Mouse (Mus musculus) CH12.LX (cell line): Measurements from ENCODE around the gene Opn1sw. TPM values are rescaled to one million over a fixed set of nuclear protein-coding genes. Genes with fewer than 3 reads are reported as not detected.

Source experiments
- DNase-seq: peaks from one replicate; pipeline ENCODE4 v3.0.0-alpha.2; 2013; ENCODE audit errors: extremely low read depth
- H3K27ac ChIP-seq: 2 replicates; pipeline ENCODE4 v1.5.1; 2012; ENCODE audit warnings: low read depth, mild to moderate bottlenecking, control low read depth, moderate library complexity; ENCODE audit not compliant: insufficient read depth
- H3K27me3 ChIP-seq: replicated peaks from 2 replicates; pipeline ENCODE3; 2012; ENCODE audit warnings: inconsistent platforms
- H3K36me3 ChIP-seq, 2 experiments: replicated peaks in 1 of 2; 2 replicates each; pipeline versions ENCODE3 to v1.6.1; 2012; ENCODE audit warnings: inconsistent platforms in 1 of 2, low read length in 1 of 2, mild to moderate bottlenecking in 1 of 2, mixed read lengths in 1 of 2, moderate library complexity in 1 of 2; ENCODE audit not compliant: control insufficient read depth in 1 of 2, insufficient read depth in 1 of 2
- H3K4me1 ChIP-seq, 2 experiments: 2 replicates each; pipeline ENCODE4 v1.6.1; 2012; ENCODE audit warnings: inconsistent platforms in 1 of 2, moderate library complexity in 1 of 2; ENCODE audit not compliant: insufficient read depth in 2 of 2, control insufficient read depth in 1 of 2
- H3K4me2 ChIP-seq: 2 replicates; pipeline ENCODE4 v1.6.1; 2012; ENCODE audit warnings: low read depth, mild to moderate bottlenecking, control low read depth; ENCODE audit not compliant: poor library complexity, insufficient read depth, severe bottlenecking
- H3K4me3 ChIP-seq, 3 experiments: fragments of 150-350 bp in 1 of 3; sonication (generic) in 1 of 3; replicated peaks in 1 of 3; 2 replicates each; pipeline versions ENCODE3 to v1.5.1; 2011 to 2012; ENCODE audit warnings: low read depth in 2 of 3, low read length in 2 of 3, mild to moderate bottlenecking in 2 of 3, moderate library complexity in 2 of 3, control low read depth in 1 of 3, improper control_type of control experiment in 1 of 3, inconsistent platforms in 1 of 3, mixed read lengths in 1 of 3; ENCODE audit not compliant: poor library complexity in 1 of 3
- H3K79me2 ChIP-seq: replicated peaks from 2 replicates; pipeline ENCODE4 v1.6.1; 2012; ENCODE audit warnings: mild to moderate bottlenecking, moderate library complexity; ENCODE audit not compliant: control insufficient read depth, poor library complexity, insufficient read depth, severe bottlenecking; ENCODE audit errors: extremely low read depth
- H3K9ac ChIP-seq: 2 replicates; pipeline ENCODE4 v1.6.1; 2012; ENCODE audit warnings: low read depth, mild to moderate bottlenecking, control low read depth, moderate library complexity; ENCODE audit not compliant: insufficient read depth
- H3K9me3 ChIP-seq: replicated peaks from 2 replicates; pipeline ENCODE3; 2012; ENCODE audit warnings: low read length, inconsistent platforms, mixed read lengths
- BHLHE40 ChIP-seq: IDR thresholded peaks from 2 replicates; pipeline ENCODE4 v1.6.1; 2011; ENCODE audit warnings: mild to moderate bottlenecking, low read depth, low read length, improper control_type of control experiment
- CHD1 ChIP-seq: IDR thresholded peaks from 2 replicates; pipeline ENCODE4 v1.6.1; 2012; ENCODE audit warnings: low read depth, low read length, improper control_type of control experiment, inconsistent platforms
- EP300 ChIP-seq: IDR thresholded peaks from 2 replicates; pipeline ENCODE4 v1.6.1; 2011; ENCODE audit warnings: low read length, improper control_type of control experiment
- ETS1 ChIP-seq: conservative IDR thresholded peaks from 2 replicates; pipeline ENCODE4 v1.6.1; 2012; ENCODE audit warnings: low read depth, mild to moderate bottlenecking, inconsistent platforms, low read length, improper control_type of control experiment, moderate library complexity
- HCFC1 ChIP-seq: IDR thresholded peaks from 2 replicates; pipeline ENCODE4 v1.6.1; 2012; ENCODE audit warnings: low read depth, mild to moderate bottlenecking, inconsistent platforms, low read length, improper control_type of control experiment
- IRF4 ChIP-seq: IDR thresholded peaks from 2 replicates; pipeline ENCODE4 v1.6.1; 2014; ENCODE audit warnings: low read depth, mild to moderate bottlenecking, inconsistent platforms, low read length, improper control_type of control experiment
- JUN ChIP-seq: IDR thresholded peaks from 2 replicates; pipeline ENCODE4 v1.6.1; 2011; ENCODE audit warnings: low read depth, mild to moderate bottlenecking, low read length, improper control_type of control experiment, moderate library complexity; ENCODE audit not compliant: insufficient read depth
- KAT2A ChIP-seq: IDR thresholded peaks from 2 replicates; pipeline ENCODE4 v1.6.1; 2012; ENCODE audit warnings: low read length, improper control_type of control experiment, inconsistent platforms; ENCODE audit not compliant: insufficient replicate concordance
- MAFK ChIP-seq: IDR thresholded peaks from 2 replicates; pipeline ENCODE4 v1.6.1; 2011; ENCODE audit warnings: low read length, improper control_type of control experiment; ENCODE audit not compliant: insufficient replicate concordance
- MAX ChIP-seq: IDR thresholded peaks from 2 replicates; pipeline ENCODE4 v1.6.1; 2011; ENCODE audit warnings: low read length, improper control_type of control experiment
- MEF2A ChIP-seq: IDR thresholded peaks from 2 replicates; pipeline ENCODE4 v1.6.1; 2014; ENCODE audit warnings: low read depth, mild to moderate bottlenecking, inconsistent platforms, low read length, improper control_type of control experiment, borderline replicate concordance
- MXI1 ChIP-seq: IDR thresholded peaks from 2 replicates; pipeline ENCODE4 v1.6.1; 2011; ENCODE audit warnings: mild to moderate bottlenecking, low read depth, low read length, improper control_type of control experiment
- POLR2A ChIP-seq: IDR thresholded peaks from 2 replicates; pipeline ENCODE4 v1.6.1; 2011; ENCODE audit warnings: low read depth, mild to moderate bottlenecking, improper control_type of control experiment, low read length
- RAD21 ChIP-seq: IDR thresholded peaks from 2 replicates; pipeline ENCODE4 v1.6.1; 2011; ENCODE audit warnings: low read depth, mild to moderate bottlenecking, low read length, improper control_type of control experiment, moderate library complexity
- RCOR1 ChIP-seq: conservative IDR thresholded peaks from 2 replicates; pipeline ENCODE4 v1.6.1; 2012; ENCODE audit warnings: low read depth, mild to moderate bottlenecking, inconsistent platforms, low read length, improper control_type of control experiment
- SIN3A ChIP-seq: IDR thresholded peaks from 2 replicates; pipeline ENCODE4 v1.6.1; 2012; ENCODE audit warnings: low read length, improper control_type of control experiment, inconsistent platforms
- TCF12 ChIP-seq: IDR thresholded peaks from 2 replicates; pipeline ENCODE4 v1.6.1; 2014; ENCODE audit warnings: low read depth, mild to moderate bottlenecking, inconsistent platforms, low read length, improper control_type of control experiment
- UBTF ChIP-seq: IDR thresholded peaks from 2 replicates; pipeline ENCODE4 v1.6.1; 2012; ENCODE audit warnings: low read depth, mild to moderate bottlenecking, inconsistent platforms, low read length, improper control_type of control experiment, moderate library complexity
- USF1 ChIP-seq: IDR thresholded peaks from 2 replicates; pipeline ENCODE4 v1.6.1; 2014; ENCODE audit warnings: low read depth, mild to moderate bottlenecking, inconsistent platforms, low read length, improper control_type of control experiment
- ZC3H11A ChIP-seq: IDR thresholded peaks from 2 replicates; pipeline ENCODE4 v1.6.1; 2012; ENCODE audit warnings: low read depth, mild to moderate bottlenecking, inconsistent platforms, low read length, improper control_type of control experiment
- ZKSCAN1 ChIP-seq: IDR thresholded peaks from 2 replicates; pipeline ENCODE4 v1.6.1; 2012; ENCODE audit warnings: low read depth, inconsistent platforms, low read length, improper control_type of control experiment, borderline replicate concordance
- ZMIZ1 ChIP-seq: IDR thresholded peaks from 2 replicates; pipeline ENCODE4 v1.6.1; 2012; ENCODE audit warnings: low read depth, mild to moderate bottlenecking, inconsistent platforms, low read length, improper control_type of control experiment
- ZNF384 ChIP-seq: IDR thresholded peaks from 2 replicates; pipeline ENCODE4 v1.6.1; 2012; ENCODE audit warnings: low read depth, low read length, improper control_type of control experiment, inconsistent platforms
- dilution Hi-C: fragments of 300-500 bp; cut with MboI; formaldehyde crosslinking; loops from 2 replicates; pipeline ENCODE4 v1.14.3; 2020; ENCODE audit warnings: low sequenced_read_pairs; ENCODE audit not compliant: extremely low pct_unique_long_range_greater_than_20kb, extremely low pct_ligation_motif_present
- in situ Hi-C: fragments of 300-500 bp; cut with MboI; formaldehyde crosslinking; loops from 3 replicates; pipeline ENCODE4 v1.14.3; 2019; ENCODE audit warnings: low sequenced_read_pairs, low pct_ligation_motif_present, low pct_unique_long_range_greater_than_20kb, mixed read lengths
- polyA plus RNA-seq: library from polyadenylated mRNA; unstranded; fragments of >175 nt; gene quantifications from 2 replicates; pipeline ENCODE4 v1.2.1, GENCODE M21; 2012; ENCODE audit warnings: low read depth; ENCODE audit not compliant: insufficient read length
- total RNA-seq, 2 experiments: library from RNA; depleted of rRNA; stranded (reverse); fragments of 300-350 nt in 1 of 2; fragments of >200 nt in 1 of 2; gene quantifications; 2 replicates each; pipeline ENCODE4 v1.2.3; 2012 to 2014

The Opn1sw gene
- total and polyA plus RNA-seq, 3 experiments: not detected

GRCm38 (mm10) chr6:29430681-29431420 lies 42.6 kb upstream of the Opn1sw start:
- Histone ChIP-seq H3K4me2 (no peak overlapping the region), H3K36me3 (no peaks in the 10 kb centered on the region), H3K27ac (no peak overlapping the region), H3K9ac (0 out of 2 replicates have a peak overlapping the region, but pooled peaks have one; percentile 5), H3K4me3 (no peak overlapping the region), H3K79me2 (no peaks in the 10 kb centered on the region), H3K27me3 (no peaks in the 10 kb centered on the region), H3K9me3 (peaks cover 3% of the 10 kb centered on the region), H3K4me1 (peaks cover 13 to 45% of the 10 kb centered on the region in 2 experiments)
- 0 out of 2 replicates have a peak, but pooled peaks have one; percentile 14 for TF ChIP-seq BHLHE40
- no peak for TF ChIP-seq ZMIZ1
- no peak for TF ChIP-seq ZNF384
- TF ChIP-seq POLR2A: no peak
- TF ChIP-seq ETS1: peak; percentile 83
- no peak for TF ChIP-seq EP300
- TF ChIP-seq USF1: no peak
- TF ChIP-seq MAX: no peak
- TF ChIP-seq CHD1: no peak
- no peak for TF ChIP-seq JUN
- no peak for TF ChIP-seq KAT2A
- TF ChIP-seq MAFK: no peak
- TF ChIP-seq MEF2A: no peak
- TF ChIP-seq TCF12: peak; percentile 24; the same call in 1 of the 2 replicates
- TF ChIP-seq ZC3H11A: no peak
- no peak for TF ChIP-seq RAD21
- TF ChIP-seq RCOR1: no peak
- no peak for TF ChIP-seq ZKSCAN1
- no peak for TF ChIP-seq IRF4
- no peak for TF ChIP-seq HCFC1
- TF ChIP-seq MXI1: 0 out of 2 replicates have a peak, but pooled peaks have one; percentile 28
- no peak for TF ChIP-seq SIN3A
- no peak for TF ChIP-seq UBTF
- in situ Hi-C loops (no loop called here), dilution Hi-C loops (no loop called here)
- DNase-seq: peak; percentile 49
